Mouse (Mus musculus) right cerebral cortex, postnatal 36 days (tissue): ENCODE measurements around the gene Mrgprd.

Source experiments
- DNase-seq, 2 experiments: peaks; one replicate each; pipeline ENCODE4 v3.0.0; 2022; ENCODE audit warnings: low spot score in 2 of 2, mixed read lengths in 1 of 2

Gene Mrgprd

DNA sequence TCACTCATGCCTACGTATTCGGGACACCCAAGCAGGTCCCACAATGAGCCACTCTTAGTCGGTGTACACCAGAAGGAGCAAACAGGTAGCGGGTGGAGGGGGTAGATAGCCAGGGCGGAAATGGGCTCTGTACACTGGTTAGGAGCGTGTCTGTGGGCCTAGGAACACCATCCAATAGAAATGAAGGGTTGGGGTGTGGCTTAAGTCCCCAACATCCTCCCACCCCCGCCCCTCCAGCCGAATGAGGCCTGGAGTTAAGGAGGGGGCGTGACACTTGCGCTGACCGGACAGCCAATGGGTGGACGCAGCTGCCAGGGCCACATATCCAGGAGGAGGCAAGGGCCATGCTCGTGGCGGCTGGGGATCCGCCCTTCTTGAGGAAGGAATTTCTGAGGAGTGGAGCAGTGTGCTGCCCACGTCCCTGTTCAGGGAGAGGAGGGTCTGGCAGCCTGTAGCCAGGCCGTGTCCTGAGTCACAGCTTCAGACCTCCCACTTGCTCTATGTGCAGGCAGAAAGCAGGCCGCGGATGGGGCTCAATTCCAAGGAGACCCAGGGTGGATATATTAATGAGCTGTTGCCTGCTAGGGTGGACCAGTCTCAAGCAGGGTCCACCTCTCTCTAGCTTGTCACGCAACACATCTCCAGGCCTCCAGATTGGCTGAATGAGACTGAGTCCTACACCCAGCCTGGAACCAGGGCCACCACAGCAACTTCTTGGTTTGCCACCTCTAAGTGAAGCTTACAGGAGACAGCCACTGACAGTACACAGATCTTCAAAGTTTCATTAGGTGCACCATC lies 11.9 kb upstream of the Mrgprd start:
- DNase-seq: no peak

DNA sequence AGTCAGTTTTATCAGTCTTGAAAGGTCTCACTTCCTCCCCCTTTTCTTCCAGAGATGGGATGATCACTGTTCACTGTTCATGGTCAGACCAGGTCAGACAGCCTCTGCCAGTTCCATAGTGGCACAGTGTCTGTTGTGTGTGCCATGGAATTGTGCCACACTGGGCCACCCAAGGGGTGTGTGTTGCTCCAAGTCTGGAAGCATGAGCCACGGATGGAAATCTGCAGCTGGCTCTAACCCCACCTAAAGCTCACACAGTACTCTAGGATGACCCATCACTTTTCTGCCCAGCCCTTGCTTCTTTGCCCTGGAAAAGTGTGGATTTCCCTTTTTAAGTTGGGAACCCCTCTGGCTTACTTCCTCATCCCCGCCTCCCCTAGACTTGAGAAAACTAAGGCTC lies 10.5 kb upstream of the Mrgprd start:
- DNase-seq: no peak

DNA sequence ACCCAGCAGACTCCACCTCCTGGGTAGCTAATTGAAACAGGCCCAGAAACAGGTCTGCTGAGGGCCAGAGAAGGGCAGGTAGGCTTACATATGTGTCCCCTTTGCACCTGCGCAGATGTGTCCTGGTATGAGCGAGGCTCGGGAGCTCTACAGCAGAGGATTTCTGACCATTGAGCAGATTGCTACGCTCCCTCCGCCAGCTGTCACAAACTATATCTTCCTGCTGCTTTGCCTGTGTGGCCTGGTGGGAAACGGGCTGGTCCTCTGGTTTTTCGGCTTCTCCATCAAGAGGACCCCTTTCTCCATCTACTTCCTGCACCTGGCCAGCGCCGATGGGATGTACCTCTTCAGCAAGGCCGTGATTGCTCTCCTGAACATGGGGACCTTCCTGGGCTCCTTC lies 7.0 kb upstream of the Mrgprd start:
- no peak for DNase-seq

DNA sequence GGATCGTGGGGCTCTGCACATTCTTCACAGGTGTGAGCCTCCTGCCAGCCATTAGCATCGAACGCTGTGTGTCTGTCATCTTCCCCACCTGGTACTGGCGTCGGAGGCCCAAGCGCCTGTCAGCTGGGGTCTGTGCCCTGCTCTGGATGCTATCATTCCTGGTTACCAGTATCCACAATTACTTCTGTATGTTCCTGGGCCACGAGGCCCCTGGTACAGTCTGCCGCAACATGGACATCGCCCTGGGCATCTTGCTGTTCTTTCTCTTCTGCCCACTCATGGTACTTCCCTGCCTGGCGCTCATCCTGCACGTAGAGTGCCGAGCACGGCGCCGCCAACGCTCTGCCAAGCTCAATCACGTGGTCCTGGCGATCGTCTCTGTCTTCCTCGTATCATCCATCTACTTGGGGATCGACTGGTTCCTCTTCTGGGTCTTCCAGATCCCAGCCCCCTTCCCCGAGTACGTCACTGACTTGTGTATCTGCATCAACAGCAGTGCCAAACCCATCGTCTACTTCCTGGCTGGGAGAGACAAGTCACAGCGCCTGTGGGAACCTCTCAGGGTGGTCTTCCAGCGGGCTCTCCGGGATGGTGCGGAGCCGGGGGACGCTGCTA lies 6.5 kb upstream of the Mrgprd start:
- DNase-seq: peak in 1 of 2 experiments; percentile 8

GRCm38 (mm10) chr7:145308866-145309265 lies 5.8 kb upstream of the Mrgprd start:
- DNase-seq: no peak

DNA sequence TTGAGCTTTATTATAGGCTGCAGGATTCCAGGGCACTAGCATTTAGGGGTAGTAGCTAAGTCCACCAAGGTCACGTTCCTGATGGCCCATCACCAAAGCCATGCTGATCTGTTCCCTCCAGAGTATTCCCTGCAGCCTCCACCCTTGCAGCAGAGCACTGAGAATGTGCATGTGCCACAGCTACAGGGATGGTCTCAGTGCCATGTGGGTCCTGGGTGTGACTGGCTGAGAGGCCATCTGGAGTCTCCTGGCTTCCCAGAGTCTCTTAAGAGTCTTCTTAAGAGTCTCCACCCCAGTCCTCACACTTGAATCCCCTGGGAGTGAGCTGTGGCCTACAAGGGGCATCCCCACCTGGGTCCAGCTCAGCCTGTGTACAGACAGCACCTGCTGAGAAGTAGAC lies 4.8 kb upstream of the Mrgprd start:
- no peak for DNase-seq

DNA sequence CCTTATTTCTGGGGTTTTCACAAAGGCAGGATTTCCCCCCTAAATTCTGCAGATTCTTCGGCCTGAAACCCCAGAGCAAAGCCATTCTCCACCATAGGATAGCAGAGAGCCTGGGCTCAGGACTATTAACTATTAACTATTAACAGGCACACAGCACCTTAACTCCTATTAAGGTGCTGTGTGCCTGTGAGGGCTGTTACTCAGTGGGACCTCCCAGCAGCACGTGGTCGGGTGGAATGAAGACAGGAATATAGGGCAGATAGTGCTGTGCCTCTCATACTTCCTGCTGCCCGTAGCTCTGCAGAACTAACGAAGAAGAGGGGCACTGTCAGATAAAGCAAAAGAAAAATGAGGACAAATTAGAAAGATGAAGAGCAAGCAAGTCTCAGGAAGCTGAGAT lies 4.1 kb upstream of the Mrgprd start:
- no peak for DNase-seq

DNA sequence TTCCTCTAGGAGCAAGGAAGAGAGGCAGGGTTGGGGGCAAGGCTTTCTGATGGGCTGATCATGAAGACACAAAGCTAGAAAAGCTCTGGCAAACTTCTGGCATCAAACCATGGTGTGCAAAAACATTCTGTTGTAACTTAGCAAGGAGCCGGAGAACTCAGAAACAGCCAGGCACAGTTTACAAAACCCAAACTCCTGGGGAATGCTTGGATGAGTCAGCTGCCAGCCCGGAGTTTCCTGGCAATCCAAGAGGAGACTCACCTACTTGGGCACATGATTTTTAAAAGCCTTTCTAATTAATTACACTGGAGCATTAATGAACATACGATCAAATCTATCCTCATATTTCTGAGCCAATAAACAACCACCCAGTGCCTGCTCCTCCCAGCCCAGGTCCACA lies 2.5 kb upstream of the Mrgprd start:
- DNase-seq: no peak

DNA sequence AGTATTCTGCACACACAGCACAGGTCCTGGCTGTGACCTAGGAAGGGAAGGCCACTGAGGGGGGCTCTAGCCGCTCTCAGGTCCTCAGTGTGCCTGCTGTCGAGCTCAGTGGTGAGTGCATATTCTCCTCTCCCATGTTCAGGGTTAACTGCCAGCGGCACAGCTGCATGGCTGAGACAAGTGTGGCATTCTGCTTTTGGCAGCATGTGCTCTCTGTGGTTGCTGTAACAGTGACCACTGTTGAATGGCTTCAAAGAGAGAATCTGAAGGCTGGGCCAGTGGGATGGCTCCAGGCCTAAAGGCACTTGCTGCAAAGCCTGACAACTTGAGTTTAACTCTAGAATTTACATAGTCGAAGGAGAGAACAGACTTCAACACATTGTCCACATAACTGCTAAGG lies 2.9 kb downstream of the Mrgprd start:
- no peak for DNase-seq

DNA sequence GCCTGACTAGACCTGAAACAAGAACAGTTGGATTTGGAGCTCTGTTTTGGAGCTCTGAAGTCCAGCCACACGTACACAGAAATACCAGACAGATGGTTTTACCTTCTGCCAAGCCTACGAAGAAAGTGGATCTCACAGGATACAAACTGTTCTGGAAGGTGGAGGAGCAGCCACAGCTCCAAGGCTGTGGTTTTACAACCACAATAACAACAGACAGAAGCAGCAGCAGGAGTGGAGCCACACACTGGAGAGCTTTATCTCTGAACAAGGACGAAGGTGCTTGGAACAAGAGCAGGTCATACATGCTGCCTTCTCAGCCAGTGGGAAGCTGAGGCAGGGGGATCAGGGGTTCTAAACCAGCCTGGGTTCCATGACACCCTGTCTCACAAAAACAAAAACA lies 4.8 kb downstream of the Mrgprd start:
- DNase-seq: peak; percentile 26 to 40

GRCm38 (mm10) chr7:145323607-145324006 lies 9.0 kb downstream of the Mrgprd start:
- DNase-seq: no peak

DNA sequence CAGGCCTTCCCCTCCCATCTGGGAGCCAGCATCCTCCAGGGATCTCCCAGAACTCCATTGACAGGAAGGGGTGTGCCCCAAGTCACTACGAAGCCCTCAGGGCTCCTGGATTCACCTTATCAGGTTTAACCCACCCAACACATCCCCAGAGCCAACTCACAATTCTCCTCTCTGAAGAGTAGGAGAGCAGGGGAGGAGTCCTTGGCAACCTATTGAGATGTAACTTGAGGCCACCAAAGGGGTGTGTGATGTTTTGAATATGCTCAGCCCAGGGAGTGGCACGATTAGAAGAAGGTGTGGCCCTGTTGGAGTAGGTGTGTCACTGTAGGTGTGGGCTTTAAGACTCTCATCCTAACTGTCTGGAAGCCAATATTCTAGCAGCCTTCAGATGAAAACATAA lies 11.1 kb downstream of the Mrgprd start:
- DNase-seq: no peak

DNA sequence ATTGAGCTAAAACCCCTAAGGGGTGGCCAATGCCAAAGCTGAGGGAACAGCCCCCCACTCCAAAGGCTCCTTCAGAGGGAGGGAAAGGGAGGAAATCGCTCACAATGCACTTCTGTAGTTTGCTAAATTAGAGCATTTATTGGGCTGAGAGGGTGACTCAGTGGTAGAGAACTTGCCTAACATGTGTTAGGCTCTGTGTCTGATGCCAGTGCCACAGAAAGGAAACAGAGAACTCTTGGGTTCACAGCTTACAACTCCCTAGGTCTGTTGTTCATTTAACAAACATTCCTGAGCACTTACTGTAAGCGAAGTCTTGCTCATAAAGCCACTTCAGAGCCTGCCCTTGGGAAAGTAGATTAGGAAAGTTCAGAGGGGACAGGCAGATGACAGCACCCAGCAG lies 15.3 kb downstream of the Mrgprd start:
- DNase-seq: no peak

DNA sequence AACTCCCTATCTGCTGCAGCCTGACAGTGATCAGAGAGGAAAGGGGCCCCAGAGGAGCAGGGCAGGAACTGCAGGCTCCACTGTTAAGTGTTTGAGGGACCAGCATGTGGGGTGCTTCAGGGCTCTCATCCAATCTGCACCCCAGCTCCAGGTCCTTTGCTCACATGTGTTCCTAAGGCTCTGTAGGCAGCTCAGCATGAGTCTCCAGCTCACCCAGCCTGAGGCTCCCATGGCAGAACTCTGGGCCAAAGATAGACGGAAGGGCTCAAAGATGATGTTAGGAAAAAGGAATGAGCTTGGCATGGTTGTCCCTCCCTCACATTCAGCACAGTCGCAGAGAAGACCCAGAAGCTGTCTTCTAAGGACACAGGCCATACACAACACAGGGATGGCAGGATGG lies 16.0 kb downstream of the Mrgprd start:
- no peak for DNase-seq

DNA sequence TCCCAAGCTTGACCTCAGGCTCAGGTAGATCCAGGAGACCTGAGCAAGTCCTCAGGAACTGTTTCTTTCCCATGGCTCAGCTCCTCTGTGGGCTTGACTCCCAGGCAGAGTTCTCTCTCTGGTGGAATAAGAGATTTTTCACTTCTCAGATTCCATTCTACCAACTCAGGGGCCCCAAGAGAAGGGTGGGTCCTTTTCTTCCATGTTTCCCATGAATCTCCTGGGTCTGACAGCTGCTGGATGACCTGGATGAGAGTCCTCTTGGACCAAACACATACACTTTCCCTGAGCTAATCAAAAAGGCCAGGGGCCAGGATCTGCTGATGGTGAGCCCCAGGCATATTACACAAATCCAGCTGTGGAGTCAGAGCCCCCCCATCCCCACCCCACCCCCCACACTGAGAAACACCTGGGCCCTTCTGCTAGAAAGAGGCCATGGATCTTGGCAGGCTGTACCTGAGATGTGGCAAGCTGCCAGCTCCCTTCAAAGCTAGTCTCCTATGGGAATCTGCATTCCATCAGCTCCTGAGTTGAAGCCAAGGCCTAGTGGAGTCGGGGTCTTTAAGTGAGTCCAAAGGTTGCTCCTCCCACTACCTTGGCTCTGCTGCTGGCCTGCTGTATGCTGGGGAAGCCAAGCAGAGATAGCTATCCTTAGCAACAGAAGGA lies 17.9 kb downstream of the Mrgprd start:
- no peak for DNase-seq

GRCm38 (mm10) chr7:145333936-145334335 lies 19.3 kb downstream of the Mrgprd start:
- no peak for DNase-seq

DNA sequence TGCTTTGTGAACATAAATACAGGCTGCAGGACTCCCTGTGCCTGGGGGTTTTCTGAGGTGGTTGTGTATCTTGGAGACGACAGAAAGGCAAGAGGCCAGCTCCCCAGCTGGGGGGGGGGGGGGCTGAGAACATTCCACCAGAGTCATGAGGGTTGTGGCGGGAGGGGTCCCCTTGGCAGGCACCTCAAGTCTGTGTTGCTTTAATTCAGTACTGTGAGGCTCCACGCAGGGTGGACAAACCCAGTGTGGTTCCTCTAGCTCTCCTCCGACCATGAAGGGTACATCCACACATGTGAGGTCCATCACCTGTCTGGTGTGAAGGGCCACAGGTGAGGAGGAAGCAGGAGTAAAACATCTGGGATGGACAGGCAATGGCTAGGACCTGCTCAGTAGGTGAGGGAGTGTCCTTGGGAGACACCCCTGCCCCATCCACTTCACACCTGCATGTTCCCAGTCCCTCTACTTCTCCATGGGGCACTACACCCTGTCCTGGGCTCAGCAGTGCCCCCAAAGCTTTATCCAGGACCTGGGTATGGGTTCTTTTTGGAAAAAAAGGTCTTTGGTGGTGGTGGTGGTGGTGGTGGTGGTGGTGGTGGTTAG lies 19.9 kb downstream of the Mrgprd start:
- no peak for DNase-seq

- DNase-seq: no peak
Measured at GRCm38 (mm10) chr7:145335199-145335598, 20.6 kb downstream of the Mrgprd start.

- DNase-seq: no peak
Measured at GRCm38 (mm10) chr7:145335616-145336332, 21.1 kb downstream of the Mrgprd start.

GRCm38 (mm10) chr7:145337889-145338288 lies 23.3 kb downstream of the Mrgprd start:
- DNase-seq: no peak

GRCm38 (mm10) chr7:145340248-145340904 lies 25.7 kb downstream of the Mrgprd start:
- DNase-seq: no peak
